9 mouse cellular contexts compared by ENCODE assay signal in genomic region chr5:100240876-100241275, GRCm38 (mm10).
DNase-seq lines count a peak whose midpoint lies in the region; ATAC-seq and TF ChIP-seq lines count a peak whose summit lies in the region.
"Had no signal": no experiment of that assay in that cellular context is flagged by ENCODE, and none has a peak within 500 bp of the region (broad histone marks: within the 10 kb centered on the region; RNA-seq: fewer than 3 reads in every experiment).

No protein-coding gene starts in this region.

- no peak for ATAC-seq in heart, embryonic 12.5 days (ENCODE audit: insufficient number of reproducible peaks, low FRiP score)

- peak; percentile 55 for DNase-seq in heart, adult 11 months
- DNase-seq in right cerebral cortex, adult 2 months (ENCODE audit: low spot score in 2 of 2), result peak; percentile 58 to 73
- DNase-seq in right cerebral cortex, postnatal 25 days, result no peak
- peak; percentile 62 for DNase-seq in heart, postnatal 4 days
- DNase-seq in lung, postnatal 25 days (ENCODE audit: low spot score), result peak; percentile 57
- no peak for DNase-seq in yolk sac, embryonic 10.5 days (ENCODE audit: low spot score)

- 66% methylated on average over 6 of the region's 6 CpGs for WGBS in heart, embryonic 12.5 days
- 43% methylated on average over 6 of the region's 6 CpGs for WGBS in bone marrow, adult 2 months

- H3K4me2 ChIP-seq in heart, embryonic 12.5 days, result no peak overlapping the region
- H3K4me2 ChIP-seq: heart, embryonic 13.5 days had no signal

- H3K4me3 ChIP-seq in heart, embryonic 12.5 days, result no peak overlapping the region
- no peak overlapping the region for H3K4me3 ChIP-seq in bone marrow, adult 2 months (replicated peaks; ENCODE audit: control insufficient read depth, low read depth, low read length)
- H3K4me3 ChIP-seq: heart, embryonic 13.5 days had no signal

- no peak for TF ChIP-seq POLR2A in bone marrow, adult 2 months (IDR thresholded peaks at IDR 0.05; ENCODE audit: borderline replicate concordance, control insufficient read depth, low read depth, low read length)

- peak; percentile 55 for TF ChIP-seq CTCF in bone marrow, adult 2 months (IDR thresholded peaks at IDR 0.05; ENCODE audit: control insufficient read depth, insufficient read depth, low read length)

- no peak overlapping the region for H3K27ac ChIP-seq in heart, embryonic 12.5 days (ENCODE audit: poor library complexity, severe bottlenecking)
- no peak overlapping the region for H3K27ac ChIP-seq in bone marrow, adult 2 months (ENCODE audit: control insufficient read depth, insufficient read depth, low read depth, low read length, poor library complexity)
- H3K27ac ChIP-seq: heart, embryonic 13.5 days had no signal

- H3K27me3 ChIP-seq in heart, embryonic 12.5 days (replicated peaks), result peaks cover 9% of the 10 kb centered on the region

- peaks cover 6% of the 10 kb centered on the region for H3K4me1 ChIP-seq in heart, embryonic 12.5 days (replicated peaks)
- peaks cover 4% of the 10 kb centered on the region for H3K4me1 ChIP-seq in bone marrow, adult 2 months (ENCODE audit: control insufficient read depth, insufficient read depth, low read length)

- peaks cover 6% of the 10 kb centered on the region; the same call in 1 of the 2 replicates for H3K9me3 ChIP-seq in heart, embryonic 12.5 days (replicated peaks)
- H3K9me3 ChIP-seq: heart, embryonic 13.5 days had no signal

- no peak overlapping the region for H3K9ac ChIP-seq in heart, embryonic 12.5 days
- H3K9ac ChIP-seq: heart, embryonic 13.5 days had no signal

- no peaks in the 10 kb centered on the region for H3K36me3 ChIP-seq in heart, embryonic 12.5 days
- H3K36me3 ChIP-seq: heart, embryonic 13.5 days had no signal

Comparison
In these comparisons a context has a peak if more than half of its experiments do, and no peak if none do; other contexts are left out.
1. DNase-seq: peak in heart, adult 11 months (single experiment), right cerebral cortex, adult 2 months (2 of 2), heart, postnatal 4 days (single experiment) and lung, postnatal 25 days (single experiment); none in right cerebral cortex, postnatal 25 days (single experiment) and yolk sac, embryonic 10.5 days (single experiment).